Mouse (Mus musculus): Measurements from ENCODE around the gene Eefsec. TPM values are rescaled to one million over a fixed set of nuclear protein-coding genes. Genes with fewer than 3 reads are reported as not detected.

Gene Eefsec
- polyA plus RNA-seq, 1 experiment: 18.6 TPM

DNA sequence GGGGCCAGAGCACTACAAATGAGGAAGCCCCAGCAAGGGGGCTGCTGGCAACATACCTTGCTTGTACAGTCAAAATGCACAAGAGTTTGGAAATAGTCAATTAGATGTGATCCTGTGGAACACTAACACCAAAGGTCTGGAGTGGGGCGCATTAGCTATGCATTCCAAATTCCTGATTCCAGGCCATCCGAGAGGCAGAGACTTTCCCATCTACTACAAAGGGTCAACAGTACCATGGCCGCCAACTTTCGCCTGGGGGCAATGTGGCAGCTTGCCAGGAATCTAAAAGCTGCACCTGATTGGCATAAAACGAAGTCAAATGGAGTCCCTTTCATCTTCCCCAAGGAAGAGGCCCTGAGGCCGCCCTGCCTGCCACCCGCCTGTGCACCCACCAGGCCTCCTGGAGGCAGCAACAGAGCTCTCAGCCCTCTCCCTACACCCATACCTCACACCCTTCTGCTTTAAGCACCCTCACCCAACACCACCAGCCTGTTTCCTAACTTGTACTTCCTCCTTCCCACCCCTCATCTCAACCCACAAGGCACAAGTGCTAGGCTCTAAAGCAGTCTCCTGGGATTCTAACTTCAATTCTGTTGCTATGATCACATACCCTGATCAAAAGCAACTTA, 30.1 kb downstream of the Eefsec start:
- DNase-seq (ENCODE audit: low read depth): no peak

DNA sequence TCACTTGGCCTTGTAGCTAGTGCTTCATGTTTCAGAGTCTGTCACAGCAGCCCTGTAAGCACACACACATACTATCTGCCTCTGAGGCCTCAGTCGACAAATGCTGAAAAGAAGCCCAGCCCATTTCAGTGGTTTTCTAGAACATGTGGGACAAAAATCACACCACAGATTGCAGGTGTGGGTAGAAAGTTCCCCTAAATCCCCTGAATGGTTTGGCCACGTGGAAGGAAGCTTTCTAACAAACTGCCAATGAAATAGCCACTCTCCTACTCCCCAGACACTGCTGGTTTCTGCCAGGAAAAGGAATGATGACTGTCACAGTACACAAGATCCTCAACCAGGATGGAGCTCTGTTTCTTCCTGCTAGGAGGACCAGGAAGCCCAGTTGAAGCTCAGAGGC, 33.7 kb downstream of the Eefsec start:
- no peak for DNase-seq (ENCODE audit: low read depth)

DNA sequence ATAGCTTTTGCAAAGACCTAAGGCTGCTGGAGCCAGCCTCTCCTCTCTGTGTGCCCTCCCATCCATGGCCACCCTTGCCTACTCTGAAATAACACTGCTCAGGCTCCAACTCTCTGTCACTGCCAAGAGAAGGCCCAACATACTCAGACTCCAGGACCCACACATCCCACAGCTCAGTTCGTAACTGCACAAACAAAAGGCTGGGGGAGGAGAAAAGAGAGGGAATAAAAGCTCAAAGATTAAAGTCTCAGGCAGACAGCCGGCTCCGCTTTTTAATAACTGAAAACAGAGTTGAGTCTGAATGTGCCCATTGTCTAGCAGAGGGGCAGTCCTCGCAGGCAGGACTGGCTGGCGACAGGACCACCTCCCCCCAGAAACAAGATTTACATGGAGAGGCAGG, 36.8 kb downstream of the Eefsec start:
- DNase-seq (ENCODE audit: low read depth): no peak

DNA sequence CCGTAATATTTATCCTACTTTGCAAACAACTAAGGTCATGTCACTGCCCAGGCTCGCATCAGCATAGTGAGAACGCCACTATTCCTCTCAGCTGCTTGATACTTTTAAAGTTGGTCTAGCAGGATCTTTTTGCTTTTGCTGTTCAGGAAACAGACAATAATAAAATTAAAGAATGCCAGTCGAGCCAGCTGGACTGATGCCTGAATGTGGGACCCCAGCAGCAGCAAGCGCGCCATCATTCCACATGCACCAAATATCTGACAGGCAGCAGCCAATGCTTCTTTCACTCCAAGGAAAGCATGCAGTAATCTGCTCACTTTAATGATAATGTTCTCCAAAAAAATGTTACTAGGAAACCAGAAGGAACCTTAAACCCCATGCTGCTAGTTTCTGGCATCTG, 45.9 kb downstream of the Eefsec start:
- no peak for DNase-seq (ENCODE audit: low read depth)

DNA sequence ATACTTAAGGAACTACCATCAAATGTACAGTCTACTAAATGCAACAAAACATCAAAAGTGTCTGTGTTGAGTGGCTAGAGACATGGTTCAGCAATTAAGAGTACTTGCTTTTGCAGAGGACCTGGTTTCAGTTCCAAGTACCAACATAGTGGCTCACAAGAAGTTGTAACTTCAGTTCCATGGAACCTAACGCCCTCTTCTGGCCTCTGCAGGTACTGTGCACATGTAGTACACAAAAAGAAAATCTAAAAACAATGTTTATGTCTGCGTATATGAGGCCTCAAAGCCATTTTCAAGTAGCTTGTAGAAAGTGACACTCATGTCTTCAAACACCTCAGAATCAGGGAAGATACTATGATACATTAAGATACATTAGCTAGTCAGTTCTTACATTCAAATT, 48.4 kb downstream of the Eefsec start:
- DNase-seq (ENCODE audit: low read depth): no peak

DNA sequence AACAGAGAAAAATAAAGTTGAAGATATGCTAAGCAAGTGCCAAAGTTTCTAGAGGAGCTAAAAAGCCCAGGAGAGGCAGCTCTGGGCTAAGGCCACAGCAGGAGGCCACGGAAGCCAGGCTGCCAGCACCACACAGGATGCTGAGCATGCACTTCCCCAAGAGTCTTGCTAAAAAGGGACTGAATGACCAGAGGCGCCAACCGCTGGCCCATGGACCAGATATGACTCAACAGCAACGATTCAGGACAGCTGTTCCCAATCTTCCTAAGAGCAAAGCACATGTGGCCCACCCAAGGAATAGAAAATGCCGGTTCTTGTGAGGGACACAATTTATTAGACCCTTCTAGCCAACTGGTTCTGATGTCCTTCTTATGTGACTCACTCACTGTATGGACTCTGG, 57.4 kb downstream of the Eefsec start:
- no peak for DNase-seq (ENCODE audit: low read depth)

DNA sequence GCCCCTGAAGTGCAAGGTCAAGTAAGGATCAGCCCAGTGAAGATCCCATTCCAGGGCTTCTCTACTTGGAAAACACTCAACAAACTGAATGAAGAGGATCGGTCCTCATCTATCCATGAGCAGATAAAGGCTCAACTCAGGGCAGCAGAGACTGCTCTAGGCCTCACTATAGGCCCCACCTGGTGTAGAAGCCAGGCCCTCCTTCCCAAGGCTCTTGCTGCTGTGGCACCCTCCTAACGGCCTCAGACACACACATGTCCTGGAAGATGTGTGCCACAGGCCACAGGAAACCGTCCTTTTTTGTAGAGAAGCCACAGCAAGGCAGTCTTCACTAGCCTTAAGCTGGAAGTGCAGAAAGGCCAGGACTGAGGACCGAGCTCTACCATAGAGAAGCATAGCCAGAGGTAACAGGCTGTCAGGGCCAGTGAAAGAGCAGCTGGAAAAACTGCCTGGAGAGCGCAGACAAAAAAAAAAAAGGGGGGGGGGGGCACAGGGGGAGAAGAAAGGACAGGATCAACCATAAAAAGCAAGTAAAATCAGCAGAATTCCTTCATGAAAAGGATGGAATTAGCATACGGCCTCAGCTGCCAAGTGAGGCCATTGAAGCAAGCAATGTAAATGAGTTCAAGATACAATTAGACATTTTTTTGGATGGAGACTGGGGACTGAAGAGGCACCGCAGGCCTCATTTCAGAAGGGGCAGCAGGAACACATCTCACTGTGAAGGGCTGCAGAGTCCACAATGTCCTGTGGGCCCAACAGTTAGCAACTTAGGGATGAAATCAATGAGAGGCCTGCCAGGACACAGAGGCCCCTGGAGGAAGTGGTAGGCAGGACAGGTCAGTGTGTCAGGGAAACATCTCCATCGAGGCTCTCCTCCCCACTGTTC, 58.3 kb downstream of the Eefsec start:
- DNase-seq (ENCODE audit: low read depth): no peak

DNA sequence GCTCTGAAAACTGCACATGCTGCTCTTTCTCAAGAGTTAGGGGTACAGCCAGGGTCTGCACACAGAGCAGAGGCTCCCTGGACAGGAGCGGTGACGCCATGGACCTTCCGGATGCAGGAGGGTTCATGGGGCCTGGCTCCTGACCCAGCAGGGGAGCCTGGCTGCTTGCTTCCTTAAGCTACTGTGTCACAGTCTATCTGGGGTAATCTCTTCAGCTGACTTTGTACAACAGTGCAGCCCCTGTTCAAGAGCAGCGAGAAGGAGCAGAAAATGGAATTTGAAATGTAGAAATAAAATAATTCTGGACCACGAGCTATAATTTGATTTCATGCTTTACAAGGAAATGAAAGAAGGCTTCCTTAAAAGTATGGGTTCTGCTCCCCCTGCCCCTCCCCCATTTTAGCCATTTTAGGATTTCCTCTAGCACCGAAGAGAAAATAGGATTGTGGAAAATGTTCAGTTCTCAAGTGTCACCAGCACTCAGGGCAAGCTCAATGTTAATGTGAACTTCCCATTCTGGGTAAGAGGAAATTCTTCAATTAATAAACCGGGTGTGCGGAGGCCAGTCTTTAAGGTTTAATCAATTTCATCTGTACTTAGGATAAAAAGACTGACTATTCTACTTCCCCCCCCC, 61.8 kb downstream of the Eefsec start:
- DNase-seq (ENCODE audit: low read depth): no peak

DNA sequence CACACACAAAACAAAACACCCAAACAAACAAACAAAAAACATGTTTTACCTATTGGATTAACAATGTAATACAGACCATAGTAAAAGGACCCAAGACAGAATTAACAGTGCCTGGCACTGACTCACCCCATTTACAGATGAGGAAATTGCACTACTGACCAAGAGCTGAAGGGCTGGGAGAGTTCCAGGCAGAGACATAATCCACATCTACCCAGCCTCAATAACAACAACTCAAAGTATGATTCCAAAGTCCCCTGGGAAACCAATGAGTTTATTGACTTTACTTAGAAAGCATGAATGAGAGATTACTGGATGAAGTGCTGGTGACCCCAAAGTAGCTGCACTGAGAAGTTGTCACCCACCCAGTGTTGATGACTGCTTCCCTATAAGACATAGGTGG, 62.6 kb downstream of the Eefsec start:
- DNase-seq (ENCODE audit: low read depth): no peak

DNA sequence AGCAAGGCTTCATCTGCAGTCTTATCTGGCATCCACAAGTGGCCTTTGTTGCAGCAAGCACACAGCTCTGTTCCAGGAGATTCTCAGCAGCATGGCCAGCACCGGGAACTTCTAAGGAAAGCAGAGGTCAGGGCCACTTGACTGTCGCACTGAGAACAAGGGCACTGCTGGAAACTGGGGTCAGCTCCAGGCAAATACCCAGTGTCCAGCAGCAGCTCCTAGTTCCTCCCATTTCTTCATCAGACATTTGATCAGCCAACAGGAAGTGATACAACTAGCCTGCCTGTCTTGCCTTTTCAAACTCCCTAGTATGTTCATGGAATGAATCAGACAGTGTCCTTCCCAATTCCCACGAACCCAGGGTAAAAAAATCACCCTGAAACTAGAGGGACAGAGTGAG, 66.6 kb downstream of the Eefsec start:
- DNase-seq (ENCODE audit: low read depth): no peak

DNA sequence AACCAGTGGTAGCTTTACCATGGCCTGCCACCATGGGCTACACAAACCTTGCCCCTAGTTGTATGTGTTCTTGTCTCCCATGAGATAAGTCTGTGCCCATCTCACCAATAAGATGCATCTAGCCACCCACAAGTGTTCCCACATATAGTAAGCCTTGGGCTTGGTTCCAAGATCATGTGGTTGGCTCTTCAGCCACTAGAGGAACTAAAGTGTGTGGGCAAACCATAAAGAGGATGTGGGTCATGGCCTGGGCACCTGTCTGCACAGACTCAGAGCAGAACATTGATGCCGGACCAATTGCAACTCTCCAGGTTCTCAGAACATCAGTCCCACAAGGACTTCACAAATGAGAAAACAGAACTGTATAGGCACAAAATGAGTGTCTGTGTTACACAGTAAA, 67.5 kb downstream of the Eefsec start:
- no peak for DNase-seq (ENCODE audit: low read depth)

DNA sequence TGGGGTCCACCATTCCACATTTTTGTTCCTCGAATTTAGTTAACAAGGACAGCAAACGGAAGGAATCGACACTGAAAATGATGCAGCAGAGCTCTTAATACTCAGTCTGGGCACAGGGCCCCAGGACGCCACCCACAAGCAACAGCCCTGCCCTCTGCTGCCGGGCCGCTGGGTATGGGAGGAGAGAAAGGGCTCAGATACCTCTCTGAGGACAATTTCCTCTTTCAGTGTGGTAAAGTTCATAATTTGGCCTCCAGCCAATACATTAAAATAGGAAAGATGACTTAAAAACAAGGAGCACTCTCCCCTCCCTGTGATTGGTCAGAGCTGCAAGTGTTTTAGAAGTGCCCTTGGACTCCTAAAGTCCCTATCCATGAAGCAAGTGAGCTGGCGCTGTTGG, 72.1 kb downstream of the Eefsec start:
- no peak for DNase-seq (ENCODE audit: low read depth)

DNA sequence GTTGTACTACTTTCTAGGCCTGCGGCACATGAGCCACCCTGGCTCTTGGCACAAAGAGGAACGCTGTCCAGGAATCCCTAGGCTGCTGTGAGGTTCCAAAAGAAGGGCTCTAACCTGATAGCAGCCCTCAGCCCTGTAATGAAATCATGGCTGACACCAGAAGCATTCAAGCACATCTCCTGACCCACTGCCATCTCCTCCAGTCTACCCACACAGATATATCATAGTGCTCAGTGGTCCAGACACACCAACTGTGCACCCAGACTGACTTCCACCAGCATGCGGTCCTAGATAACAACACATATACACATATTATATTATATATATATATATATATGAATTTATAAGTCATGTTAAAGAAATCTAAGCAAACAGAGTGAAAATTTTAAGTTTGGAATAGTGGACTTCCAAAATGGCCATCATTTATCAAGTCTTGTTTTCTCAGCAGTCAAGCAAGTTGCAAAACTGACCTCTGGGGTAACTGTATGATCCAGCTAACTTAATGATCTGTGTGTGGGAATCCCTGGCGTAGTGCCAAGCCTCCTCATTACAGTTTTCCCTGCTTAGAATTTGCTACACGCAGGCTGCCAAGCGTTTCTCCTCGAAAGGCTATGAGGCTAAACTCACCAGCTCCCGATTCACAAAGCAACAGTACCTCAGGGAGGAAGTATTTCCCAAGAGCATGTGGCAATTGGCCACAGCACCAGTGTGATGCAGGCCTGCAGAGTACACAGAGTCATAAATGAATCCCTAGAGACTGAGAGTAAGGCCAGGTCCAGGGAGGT, 76.3 kb downstream of the Eefsec start:
- peak; percentile 91 for DNase-seq (ENCODE audit: low read depth)

DNA sequence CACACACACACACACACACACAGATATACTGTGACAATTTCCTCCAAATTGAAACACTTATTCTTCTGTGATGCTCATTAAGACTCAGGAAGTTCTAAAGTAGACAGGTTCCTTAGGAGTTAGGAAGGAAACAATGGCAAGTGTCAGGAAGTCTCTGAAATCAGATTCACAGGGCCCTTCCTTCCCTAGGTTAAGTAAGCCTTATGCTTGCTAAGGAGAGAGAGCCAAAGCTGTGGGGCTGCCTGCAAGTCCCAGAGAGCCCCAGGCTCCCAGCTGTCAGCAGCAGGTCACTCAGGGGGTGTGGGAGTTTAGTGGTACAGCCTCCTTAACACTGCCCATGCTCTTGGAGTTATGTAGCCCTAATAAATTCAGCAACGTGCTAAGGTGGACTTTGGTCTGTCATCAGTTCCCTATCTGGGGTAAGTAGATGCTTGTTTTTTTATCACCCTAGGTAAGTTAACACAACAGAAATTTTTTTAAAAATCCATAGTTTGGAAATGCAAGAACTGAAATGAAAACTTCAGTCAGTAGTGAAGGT, 82.8 kb downstream of the Eefsec start:
- DNase-seq (ENCODE audit: low read depth): no peak

DNA sequence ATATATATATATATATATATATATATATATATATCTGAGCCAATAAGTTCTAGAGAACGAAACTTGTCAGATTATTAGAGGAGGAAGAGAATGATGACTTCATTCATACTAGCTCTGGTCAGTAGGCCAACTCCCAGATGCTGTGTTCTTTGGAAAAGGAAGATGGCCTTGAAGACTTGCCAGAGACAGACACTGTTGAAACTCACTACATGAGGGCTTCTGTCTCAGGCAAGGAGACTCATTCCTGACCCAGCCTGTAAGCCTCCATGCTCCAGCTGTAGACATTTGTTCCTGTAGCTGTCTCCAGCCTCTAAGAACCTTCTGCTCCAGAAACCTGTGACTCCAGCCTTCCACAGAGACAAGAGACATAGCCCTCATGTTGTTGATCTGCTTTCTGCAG, 85.2 kb downstream of the Eefsec start:
- DNase-seq (ENCODE audit: low read depth): no peak

DNA sequence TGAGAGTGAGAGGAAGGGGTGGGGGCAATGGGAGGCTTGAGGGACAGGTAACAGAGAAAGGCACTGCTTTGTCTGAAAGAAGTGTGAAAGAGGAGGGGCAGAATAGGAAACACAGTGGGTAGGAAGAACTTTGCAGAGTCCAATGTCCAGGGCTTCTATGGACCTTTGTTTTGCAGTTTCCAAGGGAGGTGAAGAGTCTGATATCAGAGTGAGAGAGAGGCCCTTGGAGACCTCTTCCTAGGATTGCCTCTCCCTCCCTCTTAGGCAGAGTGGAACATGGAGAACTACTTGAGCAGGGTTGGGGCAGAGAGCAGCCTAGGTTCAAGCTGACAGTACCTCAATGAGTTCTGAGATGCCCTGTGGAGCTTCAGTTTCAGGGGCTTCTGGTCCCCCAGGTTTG, 88.1 kb downstream of the Eefsec start:
- DNase-seq (ENCODE audit: low read depth): no peak

DNA sequence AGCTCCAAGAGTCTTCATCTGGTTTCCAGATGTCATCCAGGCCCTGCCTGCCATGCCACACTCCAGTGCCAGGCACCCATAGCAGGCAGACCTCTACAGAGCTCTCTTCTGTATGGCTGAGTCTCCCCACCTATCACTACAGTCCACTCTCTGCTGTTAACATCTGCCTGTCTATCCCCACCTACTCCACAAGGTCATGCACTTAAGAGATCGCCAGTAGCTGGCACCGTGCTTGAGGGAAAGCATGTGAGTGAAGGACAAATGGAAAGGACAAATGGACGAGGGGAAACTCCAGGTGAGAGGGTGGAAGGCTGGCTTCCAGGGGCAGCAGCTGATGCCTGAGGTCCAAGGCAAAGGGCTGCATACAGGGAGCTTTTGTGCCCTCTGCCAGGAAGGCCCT, 90.5 kb downstream of the Eefsec start:
- no peak for DNase-seq (ENCODE audit: low read depth)

DNA sequence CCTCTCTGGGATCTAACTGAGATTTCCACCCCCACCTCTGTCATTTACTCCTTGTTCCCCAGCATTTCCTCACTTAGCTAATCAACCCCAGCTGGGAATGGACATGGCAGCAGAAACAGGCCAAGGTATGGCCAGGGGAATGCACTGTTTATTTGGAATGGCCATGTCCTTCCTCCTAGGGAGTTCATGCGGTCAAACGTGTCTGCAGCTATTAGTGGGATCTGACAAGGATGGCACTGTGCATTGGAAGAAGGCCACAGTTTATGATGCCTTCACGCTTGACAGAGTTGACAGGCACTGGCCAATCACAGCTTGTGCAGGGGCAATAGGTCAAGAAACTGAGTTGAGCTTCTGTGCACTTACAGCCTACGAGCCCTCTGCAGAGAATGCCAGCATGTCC, 93.8 kb downstream of the Eefsec start:
- DNase-seq (ENCODE audit: low read depth): no peak

DNA sequence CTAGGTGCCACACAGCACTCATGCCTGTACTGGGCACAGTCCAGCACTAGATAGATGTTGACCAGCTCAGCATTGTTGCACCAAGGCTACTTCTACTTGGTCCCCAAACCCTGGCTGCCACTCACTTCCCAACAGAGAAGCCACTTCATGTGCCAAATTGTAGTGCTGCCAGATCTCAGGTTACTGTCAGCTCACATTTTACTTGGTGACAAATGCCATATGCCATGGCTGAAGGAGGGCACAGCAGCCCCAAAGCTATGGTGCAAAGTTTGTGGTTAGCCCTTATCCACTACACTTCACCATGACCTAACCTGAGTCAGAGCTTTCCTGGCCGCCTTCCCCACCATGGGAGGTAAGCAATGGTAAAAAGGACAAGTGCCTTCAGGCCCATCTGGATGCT, 99.6 kb downstream of the Eefsec start:
- DNase-seq (ENCODE audit: low read depth): no peak

DNA sequence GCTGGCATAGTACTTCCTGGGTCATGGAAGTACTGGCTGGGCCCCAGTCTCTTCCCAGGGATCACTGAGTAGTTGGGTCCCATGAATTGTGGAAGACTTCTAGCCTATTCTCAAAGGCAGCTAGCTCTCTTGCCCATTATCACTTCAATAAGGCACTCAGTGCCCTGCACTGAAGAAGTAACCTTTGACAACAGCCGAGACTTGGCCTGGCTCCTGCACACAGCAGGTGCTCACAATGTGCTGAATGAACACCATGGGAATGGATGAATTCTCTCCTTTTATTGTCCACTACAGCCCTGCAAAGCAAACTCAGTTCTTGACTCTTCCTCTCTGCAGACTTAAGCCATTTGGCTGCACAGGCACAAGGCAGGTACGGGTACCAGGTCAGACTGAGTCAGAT, 101.0 kb downstream of the Eefsec start:
- DNase-seq (ENCODE audit: low read depth): no peak

DNA sequence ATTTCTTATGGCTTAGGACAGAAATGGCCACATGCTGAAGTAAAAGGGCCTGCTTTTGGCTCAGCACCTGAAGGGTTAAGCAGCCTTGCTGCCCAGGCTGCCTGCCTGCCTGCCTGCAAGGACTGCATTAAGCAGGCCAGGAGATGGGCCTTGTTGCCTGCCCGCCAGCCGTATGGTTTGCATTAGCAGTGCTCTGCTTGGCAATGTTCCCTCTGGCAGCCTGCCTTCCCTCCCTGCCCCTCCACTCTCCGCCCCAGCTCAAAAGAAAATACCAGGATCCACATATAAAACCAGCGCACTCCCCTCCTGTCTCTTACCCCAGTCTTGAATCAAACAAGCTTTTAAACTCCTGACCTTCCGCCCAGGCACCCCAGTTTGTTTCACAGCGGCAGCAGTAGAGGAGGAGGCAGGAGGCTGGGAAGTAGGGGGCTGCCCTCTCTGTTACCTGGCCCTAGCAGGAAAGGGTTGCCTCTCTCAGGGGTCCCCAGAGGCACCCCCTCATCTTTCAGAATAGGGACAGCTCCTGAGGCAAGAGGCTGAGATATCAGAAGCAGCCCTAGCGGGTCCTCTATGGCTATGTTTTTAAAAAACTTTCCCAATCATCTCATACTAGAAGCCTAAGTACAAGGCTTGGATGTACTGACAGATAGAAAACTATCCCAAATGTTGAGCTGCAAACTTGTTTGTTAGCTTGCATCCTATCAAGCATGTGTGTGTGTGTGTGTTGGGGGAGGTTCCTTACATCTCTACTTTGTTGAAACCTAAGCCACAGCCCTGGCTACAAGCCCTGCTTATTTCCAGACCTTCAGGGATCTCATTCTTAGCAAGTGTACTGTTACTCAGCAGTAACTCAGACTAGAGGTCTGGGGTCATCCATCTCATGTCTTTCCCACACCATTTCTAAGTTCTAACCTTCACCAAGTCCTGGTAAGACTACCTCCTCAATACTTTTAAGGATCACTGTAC, 102.6 kb downstream of the Eefsec start:
- no peak for DNase-seq (ENCODE audit: low read depth)
